Mouse (Mus musculus) brain, embryonic 14.5 days (tissue): Measurements from ENCODE around the gene Rhag.

Experiments
- CTCF ChIP-seq: fragments of 200-500 bp; IDR thresholded peaks from 2 replicates; pipeline ENCODE4 v1.5.1; 2012; ENCODE audit warnings: inconsistent platforms, mild to moderate bottlenecking, moderate library complexity, borderline replicate concordance; ENCODE audit not compliant: insufficient read depth, insufficient read length; ENCODE audit errors: extremely low read depth
- POLR2A ChIP-seq: fragments of 200-500 bp; IDR thresholded peaks from 2 replicates; pipeline ENCODE4 v1.6.1; 2012; ENCODE audit warnings: mild to moderate bottlenecking, inconsistent platforms, borderline replicate concordance; ENCODE audit not compliant: poor library complexity, insufficient read depth, insufficient read length, severe bottlenecking; ENCODE audit errors: extremely low read depth

DNA sequence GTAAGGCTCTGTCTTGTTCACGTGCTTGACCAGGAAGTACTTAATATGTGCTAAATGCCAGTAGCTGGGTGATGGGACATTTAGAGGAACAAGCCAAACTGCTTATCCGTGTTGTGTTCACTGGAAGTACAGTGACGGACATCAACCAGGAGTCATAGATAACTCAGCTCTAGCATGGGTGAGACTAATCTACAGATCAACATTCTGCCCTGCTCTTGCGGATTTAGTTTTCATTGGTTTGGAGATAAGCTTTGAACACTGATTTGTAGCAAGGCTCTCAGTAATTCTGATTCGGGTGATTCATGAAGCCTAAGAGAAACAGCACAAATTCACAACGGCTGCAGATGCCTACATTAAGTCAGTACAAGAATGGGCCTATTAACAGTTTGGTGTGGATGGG lies 71.2 kb downstream of the Rhag start:
- TF ChIP-seq CTCF (no peak), POLR2A (no peak)
